Mouse (Mus musculus) spleen, postnatal 36 days (tissue): ENCODE measurements around the gene Odf3b.

ENCODE experiments used
- DNase-seq, 2 experiments: peaks; one replicate each; pipeline ENCODE4 v3.0.0; 2022; ENCODE audit warnings: low spot score in 2 of 2, mixed read lengths in 1 of 2

Odf3b gene

DNA sequence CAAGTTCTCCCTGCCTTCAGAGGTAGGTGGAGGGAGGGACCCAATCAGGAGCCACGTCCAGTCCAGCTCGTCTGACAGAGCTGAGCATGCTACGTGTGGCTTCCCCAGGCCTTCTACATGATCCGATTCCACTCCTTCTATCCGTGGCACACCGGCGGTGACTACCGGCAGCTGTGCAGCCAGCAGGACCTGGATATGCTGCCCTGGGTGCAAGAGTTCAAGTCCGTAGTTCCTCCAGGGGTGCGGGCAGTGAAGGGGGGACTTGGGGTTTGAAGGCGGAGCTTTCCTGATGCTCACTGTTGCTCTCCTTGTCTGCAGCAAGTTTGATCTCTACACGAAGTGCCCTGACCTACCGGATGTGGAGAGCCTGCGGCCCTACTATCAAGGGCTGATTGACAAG lies 42.7 kb downstream of the Odf3b start:
- no peak for DNase-seq

DNA sequence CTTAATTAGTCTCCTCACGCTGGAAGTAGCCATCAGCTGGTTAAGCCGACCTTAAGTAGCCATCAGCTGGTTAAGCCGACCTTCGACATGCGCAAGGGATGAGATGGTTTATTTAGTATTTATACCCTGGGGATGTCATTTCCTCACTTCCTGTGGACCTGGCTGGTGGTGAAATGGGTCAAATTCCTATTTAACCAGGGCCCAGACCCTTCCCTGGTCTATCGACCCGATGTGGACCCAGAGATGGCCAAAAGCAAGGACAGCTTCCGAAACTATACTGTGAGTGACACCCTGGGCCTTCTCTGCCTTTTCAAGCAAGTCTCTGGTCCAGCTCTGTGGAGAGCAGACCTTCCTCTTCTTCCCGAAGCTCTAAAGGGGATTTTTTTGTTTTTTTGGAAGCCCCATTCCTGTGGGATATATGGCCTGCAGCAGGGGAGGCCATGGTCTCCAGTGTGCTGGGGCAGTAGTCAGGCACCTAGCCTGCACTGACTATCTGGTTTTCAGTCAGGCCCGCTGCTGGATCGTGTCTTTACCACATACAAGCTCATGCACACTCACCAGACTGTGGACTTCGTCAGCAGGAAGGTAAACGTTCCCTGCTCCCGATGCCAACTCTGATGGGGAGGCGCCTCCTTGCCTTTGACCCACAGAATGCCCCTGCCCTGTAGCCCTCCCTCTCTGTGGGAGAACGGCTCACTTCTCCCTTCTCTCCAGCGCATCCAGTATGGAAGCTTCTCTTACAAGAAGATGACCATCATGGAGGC lies 44.1 kb downstream of the Odf3b start:
- DNase-seq, result no peak

DNA sequence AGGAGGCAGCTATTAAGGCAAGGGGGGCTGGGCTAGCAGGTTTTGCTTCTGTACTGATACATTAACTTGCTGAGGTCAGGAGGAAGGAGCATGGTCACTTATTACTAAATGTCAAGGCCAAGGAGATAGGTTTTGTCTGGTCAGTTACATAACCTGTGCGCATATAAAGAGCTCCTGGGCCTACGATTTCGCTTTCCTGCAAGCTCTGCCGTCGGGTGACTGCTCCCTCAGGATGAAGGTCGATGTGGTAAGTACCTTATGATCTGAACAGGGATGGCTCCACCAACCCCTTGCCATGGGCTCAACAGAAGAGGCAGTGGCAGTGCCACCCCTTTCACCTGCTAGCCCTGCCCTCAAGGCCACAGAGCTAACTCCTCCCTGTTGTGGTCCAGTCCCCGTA lies 44.8 kb downstream of the Odf3b start, which contains the start of gene Miox:
Miox (plus strand) TSS at position 128 of the 400 bp plus-strand sequence.
- no peak for DNase-seq
